Mouse (Mus musculus) lung, adult 2 months (tissue): Measurements from ENCODE around the gene 6430548M08Rik.

Experiments used
- CTCF ChIP-seq: fragments of 200-500 bp; IDR thresholded peaks from 2 replicates; pipeline ENCODE4 v1.5.1; 2011; ENCODE audit warnings: mild to moderate bottlenecking, low read length, control low read depth; ENCODE audit not compliant: insufficient read depth
- POLR2A ChIP-seq: fragments of 200-500 bp; IDR thresholded peaks from 2 replicates; pipeline ENCODE4 v1.6.1; 2011; ENCODE audit warnings: low read depth, mild to moderate bottlenecking, control low read depth, low read length, borderline replicate concordance; ENCODE audit errors: extremely low read depth

DNA sequence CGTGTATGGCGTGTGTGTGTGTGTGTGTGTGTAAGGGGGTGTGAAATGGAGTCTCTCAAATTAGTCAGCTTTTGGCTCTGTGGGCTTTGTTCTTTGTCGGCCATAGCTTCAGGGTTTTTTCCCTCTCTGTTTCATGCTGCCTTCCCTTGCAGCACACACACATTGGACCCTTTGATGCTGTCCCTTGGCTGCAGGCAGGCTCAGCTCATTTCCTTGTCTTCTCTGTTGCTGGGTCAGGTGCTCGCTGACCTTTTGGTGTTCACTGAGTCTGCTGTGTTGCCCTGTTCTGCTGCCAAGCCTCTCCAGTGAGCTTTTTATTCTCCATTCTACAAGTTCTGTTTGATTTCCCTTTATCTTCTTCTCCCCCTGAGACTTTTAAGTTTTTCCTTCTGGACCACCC lies 15.6 kb downstream of the 6430548M08Rik start:
- no peak for TF ChIP-seq CTCF
- TF ChIP-seq POLR2A: no peak
